Mouse (Mus musculus): ENCODE measurements around the gene Tubgcp2.

The Tubgcp2 gene

GRCm38 (mm10) chr7:140057413-140058407, 21.2 kb upstream of the Tubgcp2 start:
- no peak for TF ChIP-seq GATA4 (IDR thresholded peaks at IDR 0.05; ENCODE audit: insufficient replicate concordance, low read length)

GRCm38 (mm10) chr7:140054124-140054523, 17.7 kb upstream of the Tubgcp2 start:
- TF ChIP-seq GATA4 (IDR thresholded peaks at IDR 0.05; ENCODE audit: insufficient replicate concordance, low read length) = no peak

GRCm38 (mm10) chr7:140049115-140049689, 12.7 kb upstream of the Tubgcp2 start:
- no peak for TF ChIP-seq GATA4 (IDR thresholded peaks at IDR 0.05; ENCODE audit: insufficient replicate concordance, low read length)

GRCm38 (mm10) chr7:140048361-140049114, 12.1 kb upstream of the Tubgcp2 start, which contains the start of gene Msx3:
Msx3 (minus strand) TSS chr7:140049089.
- no peak for TF ChIP-seq GATA4 (IDR thresholded peaks at IDR 0.05; ENCODE audit: insufficient replicate concordance, low read length)

GRCm38 (mm10) chr7:140047811-140048311, 11.4 kb upstream of the Tubgcp2 start:
- TF ChIP-seq GATA4 (IDR thresholded peaks at IDR 0.05; ENCODE audit: insufficient replicate concordance, low read length) = no peak

GRCm38 (mm10) chr7:140045546-140045945, 9.1 kb upstream of the Tubgcp2 start:
- no peak for TF ChIP-seq GATA4 (IDR thresholded peaks at IDR 0.05; ENCODE audit: insufficient replicate concordance, low read length)

GRCm38 (mm10) chr7:140042728-140043127, 6.3 kb upstream of the Tubgcp2 start:
- no peak for TF ChIP-seq GATA4 (IDR thresholded peaks at IDR 0.05; ENCODE audit: insufficient replicate concordance, low read length)

- TF ChIP-seq GATA4 (IDR thresholded peaks at IDR 0.05; ENCODE audit: insufficient replicate concordance, low read length) = no peak
Observed at GRCm38 (mm10) chr7:140037171-140037555, 694 bp upstream of the Tubgcp2 start.

- no peak for TF ChIP-seq GATA4 (IDR thresholded peaks at IDR 0.05; ENCODE audit: insufficient replicate concordance, low read length)
Observed at GRCm38 (mm10) chr7:140035456-140035855, 1.0 kb downstream of the Tubgcp2 start.

GRCm38 (mm10) chr7:140033386-140033785, 3.1 kb downstream of the Tubgcp2 start:
- no peak for TF ChIP-seq GATA4 (IDR thresholded peaks at IDR 0.05; ENCODE audit: insufficient replicate concordance, low read length)

- TF ChIP-seq GATA4 (IDR thresholded peaks at IDR 0.05; ENCODE audit: insufficient replicate concordance, low read length) = no peak
Observed at GRCm38 (mm10) chr7:140032366-140032765, 4.1 kb downstream of the Tubgcp2 start.

- no peak for TF ChIP-seq GATA4 (IDR thresholded peaks at IDR 0.05; ENCODE audit: insufficient replicate concordance, low read length)
Observed at GRCm38 (mm10) chr7:140031771-140032170, 4.7 kb downstream of the Tubgcp2 start.

- TF ChIP-seq GATA4 (IDR thresholded peaks at IDR 0.05; ENCODE audit: insufficient replicate concordance, low read length) = no peak
Observed at GRCm38 (mm10) chr7:140011336-140011735, 25.1 kb downstream of the Tubgcp2 start.

- no peak for TF ChIP-seq GATA4 (IDR thresholded peaks at IDR 0.05; ENCODE audit: insufficient replicate concordance, low read length)
Observed at GRCm38 (mm10) chr7:140007781-140008180, 28.7 kb downstream of the Tubgcp2 start.

All from liver, adult (tissue).